ENCODE assay signal across 14 mouse cellular contexts in genomic region chr4:82433926-82434705, GRCm38 (mm10).
DNase-seq lines count a peak whose midpoint lies in the region; ATAC-seq and TF ChIP-seq lines count a peak whose summit lies in the region.
"Had no signal": no experiment of that assay in that cellular context is flagged by ENCODE, and none has a peak within 500 bp of the region (broad histone marks: within the 10 kb centered on the region; RNA-seq: fewer than 3 reads in every experiment).

No protein-coding gene starts in this region.

- no peak overlapping the region for H3K4me2 ChIP-seq in embryonic facial prominence, embryonic 13.5 days
- no peak overlapping the region for H3K4me2 ChIP-seq in heart, embryonic 12.5 days
- H3K4me2 ChIP-seq in liver, embryonic 12.5 days, result no peak overlapping the region
- H3K4me2 ChIP-seq in stomach, embryonic 15.5 days, result no peak overlapping the region
- H3K4me2 ChIP-seq: liver, embryonic 13.5 days had no signal

- no peak overlapping the region for H3K4me3 ChIP-seq in embryonic facial prominence, embryonic 13.5 days
- H3K4me3 ChIP-seq in embryonic facial prominence, embryonic 10.5 days, result no peak overlapping the region
- H3K4me3 ChIP-seq in heart, embryonic 12.5 days, result no peak overlapping the region
- H3K4me3 ChIP-seq in liver, adult 2 months (ENCODE audit: insufficient read depth, low read depth, low read length), result no peak overlapping the region
- H3K4me3 ChIP-seq in liver, embryonic 12.5 days, result no peak overlapping the region
- no peak overlapping the region for H3K4me3 ChIP-seq in stomach, embryonic 15.5 days (replicated peaks)
- H3K4me3 ChIP-seq in hindbrain, embryonic 10.5 days, result no peak overlapping the region
- H3K4me3 ChIP-seq: liver, embryonic 13.5 days had no signal

- no peak for ATAC-seq in embryonic facial prominence, embryonic 13.5 days (ENCODE audit: insufficient number of reproducible peaks, insufficient read depth, low FRiP score, low TSS enrichment, low read depth)
- no peak for ATAC-seq in heart, embryonic 12.5 days (ENCODE audit: insufficient number of reproducible peaks, low FRiP score)
- ATAC-seq in liver, embryonic 12.5 days, result no peak
- ATAC-seq in stomach, embryonic 15.5 days (ENCODE audit: insufficient read depth, low FRiP score, low read depth), result no peak

- no peak for TF ChIP-seq CTCF in liver, adult 2 months (IDR thresholded peaks at IDR 0.05; ENCODE audit: low read depth, low read length)

- intact Hi-C loops in heart, postnatal 36 days (cut with DNase I), result loop anchor here (2.0 kb wide), 2 partner anchors 33 to 71 kb away; no protein-coding TSS in a partner anchor

- H3K79me2 ChIP-seq in liver, adult 2 months (ENCODE audit: control insufficient read depth, insufficient read depth, low read length), result peaks cover 38% of the 10 kb centered on the region; the same call in 1 of the 2 replicates

- no peak for DNase-seq in embryonic facial prominence, embryonic 10.5 days (ENCODE audit: low spot score)
- DNase-seq in heart, postnatal 36 days, result no peak
- DNase-seq in liver, adult 2 months (ENCODE audit: extremely low read depth, low read depth, low spot score), result peak; percentile 80
- DNase-seq in hindbrain, embryonic 10.5 days (ENCODE audit: low spot score), result no peak
- DNase-seq: adrenal gland, postnatal 14 days; cerebellum, adult 9-10 months; kidney, postnatal 10 days; liver, embryonic 13.5 days; right cerebral cortex, postnatal 14 days had no signal

- H3K27me3 ChIP-seq in embryonic facial prominence, embryonic 13.5 days, result no peaks in the 10 kb centered on the region
- no peaks in the 10 kb centered on the region for H3K27me3 ChIP-seq in embryonic facial prominence, embryonic 10.5 days (replicated peaks; ENCODE audit: low read depth, poor library complexity, severe bottlenecking)
- no peaks in the 10 kb centered on the region for H3K27me3 ChIP-seq in heart, embryonic 12.5 days (replicated peaks)
- H3K27me3 ChIP-seq in liver, adult 2 months (ENCODE audit: control insufficient read depth, insufficient read depth, low read length), result no peaks in the 10 kb centered on the region
- no peaks in the 10 kb centered on the region for H3K27me3 ChIP-seq in liver, embryonic 12.5 days (replicated peaks)
- no peaks in the 10 kb centered on the region for H3K27me3 ChIP-seq in stomach, embryonic 15.5 days (replicated peaks)
- no peaks in the 10 kb centered on the region for H3K27me3 ChIP-seq in hindbrain, embryonic 10.5 days (ENCODE audit: insufficient read depth, poor library complexity, severe bottlenecking)
- H3K27me3 ChIP-seq: CH12.LX; liver, embryonic 13.5 days had no signal

- WGBS in embryonic facial prominence, embryonic 13.5 days, result 60% methylated on average over 13 of the region's 13 CpGs
- WGBS in embryonic facial prominence, embryonic 10.5 days, result 78% methylated on average over 13 of the region's 13 CpGs
- WGBS in heart, embryonic 12.5 days, result 49% methylated on average over 13 of the region's 13 CpGs
- WGBS in liver, adult 2 months, result 12% methylated on average over 13 of the region's 13 CpGs
- WGBS in liver, embryonic 12.5 days (ENCODE audit: insufficient replicate concordance), result 63% methylated on average over 13 of the region's 13 CpGs
- 53% methylated on average over 13 of the region's 13 CpGs for WGBS in stomach, embryonic 15.5 days
- 85% methylated on average over 13 of the region's 13 CpGs for WGBS in hindbrain, embryonic 10.5 days

- H3K27ac ChIP-seq in embryonic facial prominence, embryonic 13.5 days, result peak overlapping the region; percentile 51; the same call in 1 of the 2 replicates
- H3K27ac ChIP-seq in embryonic facial prominence, embryonic 10.5 days (replicated peaks), result no peak overlapping the region
- peak overlapping the region; percentile 45; the same call in 1 of the 2 replicates for H3K27ac ChIP-seq in heart, embryonic 12.5 days (ENCODE audit: poor library complexity, severe bottlenecking)
- H3K27ac ChIP-seq in liver, adult 2 months (replicated peaks; ENCODE audit: insufficient read depth, low read depth, low read length), result peak overlapping the region; percentile 56
- no peak overlapping the region for H3K27ac ChIP-seq in liver, embryonic 12.5 days
- H3K27ac ChIP-seq in stomach, embryonic 15.5 days, result peak overlapping the region; percentile 18; the same call in 1 of the 2 replicates
- H3K27ac ChIP-seq in hindbrain, embryonic 10.5 days, result no peak overlapping the region
- H3K27ac ChIP-seq: liver, embryonic 13.5 days had no signal

- no peak overlapping the region for H3K9ac ChIP-seq in embryonic facial prominence, embryonic 13.5 days
- no peak overlapping the region for H3K9ac ChIP-seq in heart, embryonic 12.5 days
- 0 out of 2 replicates have a peak overlapping the region, but pooled peaks have one; percentile 3 for H3K9ac ChIP-seq in liver, adult 2 months (ENCODE audit: low read depth, low read length)
- no peak overlapping the region for H3K9ac ChIP-seq in liver, embryonic 12.5 days
- H3K9ac ChIP-seq in stomach, embryonic 15.5 days, result no peak overlapping the region
- H3K9ac ChIP-seq: liver, embryonic 13.5 days had no signal

- TF ChIP-seq POLR2A in liver, adult 2 months (IDR thresholded peaks at IDR 0.05; ENCODE audit: extremely low read depth, insufficient read depth, low read length), result no peak

- peaks cover 51% of the 10 kb centered on the region for H3K4me1 ChIP-seq in embryonic facial prominence, embryonic 13.5 days
- H3K4me1 ChIP-seq in embryonic facial prominence, embryonic 10.5 days, result peaks cover 11% of the 10 kb centered on the region; the same call in 1 of the 2 replicates
- H3K4me1 ChIP-seq in heart, embryonic 12.5 days (replicated peaks), result peaks cover 74% of the 10 kb centered on the region
- H3K4me1 ChIP-seq in liver, adult 2 months (ENCODE audit: control insufficient read depth, insufficient read depth, low read length), result peaks cover 16% of the 10 kb centered on the region
- 0 out of 2 replicates have a peak, but pooled peaks cover 10% of the 10 kb centered on the region for H3K4me1 ChIP-seq in liver, embryonic 12.5 days
- H3K4me1 ChIP-seq in stomach, embryonic 15.5 days, result peaks cover 9% of the 10 kb centered on the region; the same call in 1 of the 2 replicates
- H3K4me1 ChIP-seq in hindbrain, embryonic 10.5 days (replicated peaks), result no peaks in the 10 kb centered on the region

- 0 out of 2 replicates have a peak, but pooled peaks cover 10% of the 10 kb centered on the region for H3K36me3 ChIP-seq in embryonic facial prominence, embryonic 13.5 days
- H3K36me3 ChIP-seq in embryonic facial prominence, embryonic 10.5 days (replicated peaks), result no peaks in the 10 kb centered on the region
- no peaks in the 10 kb centered on the region for H3K36me3 ChIP-seq in heart, embryonic 12.5 days
- no peaks in the 10 kb centered on the region for H3K36me3 ChIP-seq in liver, adult 2 months (ENCODE audit: control insufficient read depth, insufficient read depth, low read length)
- H3K36me3 ChIP-seq in liver, embryonic 12.5 days, result no peaks in the 10 kb centered on the region
- no peaks in the 10 kb centered on the region for H3K36me3 ChIP-seq in stomach, embryonic 15.5 days
- H3K36me3 ChIP-seq in hindbrain, embryonic 10.5 days, result no peaks in the 10 kb centered on the region
- H3K36me3 ChIP-seq: liver, embryonic 13.5 days had no signal

- no peaks in the 10 kb centered on the region for H3K9me3 ChIP-seq in embryonic facial prominence, embryonic 13.5 days
- H3K9me3 ChIP-seq in embryonic facial prominence, embryonic 10.5 days, result no peaks in the 10 kb centered on the region
- no peaks in the 10 kb centered on the region for H3K9me3 ChIP-seq in heart, embryonic 12.5 days (replicated peaks)
- H3K9me3 ChIP-seq in liver, embryonic 12.5 days (replicated peaks), result no peaks in the 10 kb centered on the region
- H3K9me3 ChIP-seq in stomach, embryonic 15.5 days, result no peaks in the 10 kb centered on the region
- no peaks in the 10 kb centered on the region for H3K9me3 ChIP-seq in hindbrain, embryonic 10.5 days
- H3K9me3 ChIP-seq: liver, embryonic 13.5 days had no signal

Comparison
In these comparisons a context has a peak if more than half of its experiments do, and no peak if none do; other contexts are left out.
1. H3K27ac ChIP-seq: peak in embryonic facial prominence, embryonic 13.5 days (single experiment), heart, embryonic 12.5 days (single experiment), liver, adult 2 months (single experiment) and stomach, embryonic 15.5 days (single experiment); none in embryonic facial prominence, embryonic 10.5 days (single experiment), liver, embryonic 12.5 days (single experiment) and hindbrain, embryonic 10.5 days (single experiment).